Mouse (Mus musculus): ENCODE results near the gene Phf21a.

DNA sequence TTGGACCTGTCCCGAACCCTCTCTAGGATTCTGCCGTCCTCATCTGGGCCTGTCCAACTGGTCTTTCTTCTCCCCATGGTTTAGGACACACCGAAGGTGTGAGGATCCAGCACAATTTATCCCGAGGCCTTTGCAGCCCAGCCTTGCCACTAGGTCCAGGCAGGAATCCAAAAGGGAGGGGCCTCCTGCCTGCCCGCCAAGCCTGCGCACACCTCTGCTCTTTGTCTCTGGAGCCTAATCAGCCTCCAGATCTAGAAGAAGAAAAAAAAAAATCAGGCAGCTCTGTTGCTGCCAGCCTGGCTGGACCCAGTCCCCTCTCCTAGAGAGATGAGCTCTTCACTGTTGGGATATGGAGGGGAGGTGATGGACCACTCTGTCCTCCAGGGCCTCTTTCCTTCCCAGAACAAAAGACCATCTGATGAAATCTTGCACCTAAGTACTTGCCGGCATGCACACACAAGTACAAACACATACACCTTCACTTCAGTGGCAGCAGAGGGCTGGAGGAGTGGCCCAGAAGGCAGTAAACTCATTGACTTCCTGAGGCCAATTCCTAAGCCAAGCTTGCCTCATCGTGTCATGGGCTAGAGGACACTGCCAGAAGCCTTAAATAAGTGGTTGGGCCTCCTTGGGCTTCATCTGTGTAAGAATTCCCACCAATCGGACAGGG is 280.0 kb downstream of the Phf21a start:
- TF ChIP-seq POLR2A (IDR thresholded peaks at IDR 0.05; ENCODE audit: borderline replicate concordance, control insufficient read depth, low read depth, low read length): no peak
- no peak for TF ChIP-seq CTCF (IDR thresholded peaks at IDR 0.05; ENCODE audit: control insufficient read depth, insufficient read depth, low read length)

Measured in bone marrow, adult 2 months (tissue).